Mouse (Mus musculus) mouse embryonic stem cell (cell line): ENCODE measurements at regions not wholly inside any gene's neighbourhood (a gene's known extent, or its start where the extent isn't known, plus 50 kb on each side); places are given as distances from the start of the nearest gene placed in this dataset.

Experiments
- in situ Hi-C, 2 experiments: fragments of 300-500 bp; cut with MboI; formaldehyde crosslinking; loops; 1 replicate in 1 of 2; 3 replicates in 1 of 2; pipeline ENCODE4 v1.14.3; 2019 to 2020; ENCODE audit warnings: low sequenced_read_pairs in 2 of 2, low pct_unique_long_range_greater_than_20kb in 1 of 2, mixed read lengths in 1 of 2; ENCODE audit not compliant: unreplicated experiment in 1 of 2

- in situ Hi-C loops, result no loop called here
Measured at GRCm38 (mm10) chr9:41273171-41273781, 111.8 kb upstream of the Ubash3b start.

GRCm38 (mm10) chr9:41272596-41272995, 111.1 kb upstream of the Ubash3b start:
- in situ Hi-C loops, result no loop called here

- in situ Hi-C loops, result no loop called here
Measured at GRCm38 (mm10) chr9:41268112-41268511, 106.6 kb upstream of the Ubash3b start.

DNA sequence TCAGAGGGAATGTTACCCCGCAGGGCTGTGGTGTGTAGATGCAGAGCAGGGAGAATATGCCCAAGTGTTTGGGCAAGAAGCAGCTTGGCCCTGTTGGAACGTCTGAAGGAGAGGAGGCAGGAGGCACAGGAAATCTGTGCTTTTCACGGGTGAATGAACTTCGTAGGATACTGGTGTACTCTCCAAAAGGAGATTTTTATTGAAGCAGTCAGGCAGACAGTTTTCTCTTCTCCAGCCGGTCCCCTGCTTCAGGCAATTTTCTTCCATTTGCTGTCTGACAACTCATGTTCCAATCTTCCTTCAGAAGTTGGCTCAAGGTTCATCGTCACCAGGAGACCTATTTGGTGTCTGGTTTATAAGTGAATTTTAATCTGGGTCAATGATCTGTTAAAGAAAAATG, 103.0 kb upstream of the Ubash3b start:
- in situ Hi-C loops, result no loop called here

- in situ Hi-C loops, result no loop called here
Measured at GRCm38 (mm10) chr9:41257244-41257643, 95.7 kb upstream of the Ubash3b start.

- in situ Hi-C loops, result loop anchor here (25.0 kb wide), 2 partner anchors 195 to 445 kb away; no protein-coding TSS in a partner anchor
Measured at GRCm38 (mm10) chr9:41242372-41242771, 80.9 kb upstream of the Ubash3b start.

- in situ Hi-C loops, result loop anchor here (25.0 kb wide), 2 partner anchors 198 to 448 kb away; no protein-coding TSS in a partner anchor
Measured at GRCm38 (mm10) chr9:41239097-41239451, 77.6 kb upstream of the Ubash3b start.

DNA sequence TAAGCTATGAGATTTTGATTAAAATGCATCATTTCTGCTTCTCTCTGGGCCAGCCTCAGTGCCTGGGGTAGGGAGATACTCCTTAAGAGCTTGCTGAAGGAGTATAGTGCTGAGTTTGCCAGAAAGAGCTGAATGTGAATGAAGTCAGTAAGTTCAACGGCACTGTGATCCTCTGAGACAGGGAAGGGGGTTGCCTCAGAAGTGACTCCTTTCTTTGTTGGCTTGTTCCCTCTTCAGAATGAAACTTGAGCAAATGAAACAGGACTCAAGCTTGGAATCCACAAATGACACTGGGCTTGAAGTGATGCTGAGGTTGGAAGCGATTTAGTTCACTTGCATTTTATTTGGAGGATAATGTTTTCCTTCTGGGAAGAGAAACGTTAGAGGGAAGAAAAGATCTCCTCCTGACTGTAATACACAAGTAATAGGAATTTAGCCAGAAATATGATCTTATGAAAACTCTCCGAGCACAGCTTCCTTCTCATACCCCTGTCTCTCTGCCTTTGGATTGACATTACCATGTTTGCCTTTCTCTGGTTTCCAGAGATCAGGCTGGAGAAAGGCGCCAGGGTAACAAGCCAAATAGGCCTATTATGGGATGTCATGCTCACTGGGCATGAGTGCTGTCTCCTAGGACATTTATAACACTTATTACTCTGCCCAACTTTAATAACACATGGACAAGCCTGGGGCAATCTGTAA, 77.0 kb upstream of the Ubash3b start:
- in situ Hi-C loops, result loop anchor here (25.0 kb wide), 2 partner anchors 199 to 449 kb away; no protein-coding TSS in a partner anchor

- in situ Hi-C loops, result loop anchor here (25.0 kb wide), 2 partner anchors 200 to 450 kb away; no protein-coding TSS in a partner anchor
Measured at GRCm38 (mm10) chr9:41237265-41237664, 75.8 kb upstream of the Ubash3b start.

GRCm38 (mm10) chr9:41229225-41229582, 67.7 kb upstream of the Ubash3b start:
- in situ Hi-C loops, result loop anchor here (5.0 to 25.0 kb wide), 3 partner anchors 208 to 718 kb away; no protein-coding TSS in a partner anchor

GRCm38 (mm10) chr9:41228425-41229224, 67.1 kb upstream of the Ubash3b start:
- in situ Hi-C loops, result loop anchor here (5.0 to 25.0 kb wide), 3 partner anchors 209 to 719 kb away; no protein-coding TSS in a partner anchor

GRCm38 (mm10) chr9:41223406-41223805, 61.9 kb upstream of the Ubash3b start:
- in situ Hi-C loops, result no loop called here

GRCm38 (mm10) chr9:41222346-41223015, 61.0 kb upstream of the Ubash3b start:
- in situ Hi-C loops, result no loop called here

DNA sequence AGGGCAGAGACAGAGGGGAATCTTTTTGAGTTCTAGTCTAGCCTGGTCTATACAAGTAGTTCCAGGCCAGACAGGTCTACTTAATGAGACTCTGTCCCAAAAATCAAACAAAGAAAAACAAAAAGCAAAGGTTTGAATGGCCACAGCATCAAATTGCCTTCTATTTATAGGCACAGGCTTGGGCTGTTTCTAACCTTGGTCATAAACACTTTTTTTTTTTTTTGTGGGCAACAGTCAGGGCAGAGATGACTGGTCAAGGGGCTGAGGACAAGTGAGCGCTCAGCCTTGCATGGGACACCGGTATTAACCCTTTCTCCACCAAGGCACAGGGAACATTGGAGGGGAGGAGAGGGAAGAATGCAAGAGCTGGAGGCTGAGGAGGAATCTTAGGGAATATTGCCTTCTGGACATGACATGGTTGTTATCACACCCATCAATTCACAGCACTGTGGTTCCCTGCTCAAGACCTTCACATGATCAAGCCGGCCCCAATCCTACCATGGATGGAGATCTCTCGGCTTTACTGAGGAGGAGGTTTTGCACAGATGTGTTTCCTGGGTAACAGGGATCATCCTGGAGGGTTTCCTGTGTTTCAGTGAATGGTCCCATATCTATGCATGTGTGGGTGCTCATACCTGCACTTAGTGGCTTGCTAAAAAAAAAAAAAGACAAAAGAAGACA, 59.8 kb upstream of the Ubash3b start:
- in situ Hi-C loops, result no loop called here

GRCm38 (mm10) chr9:41220105-41220669, 58.7 kb upstream of the Ubash3b start:
- in situ Hi-C loops, result no loop called here

- in situ Hi-C loops, result no loop called here
Measured at GRCm38 (mm10) chr9:41218702-41219101, 57.2 kb upstream of the Ubash3b start.

DNA sequence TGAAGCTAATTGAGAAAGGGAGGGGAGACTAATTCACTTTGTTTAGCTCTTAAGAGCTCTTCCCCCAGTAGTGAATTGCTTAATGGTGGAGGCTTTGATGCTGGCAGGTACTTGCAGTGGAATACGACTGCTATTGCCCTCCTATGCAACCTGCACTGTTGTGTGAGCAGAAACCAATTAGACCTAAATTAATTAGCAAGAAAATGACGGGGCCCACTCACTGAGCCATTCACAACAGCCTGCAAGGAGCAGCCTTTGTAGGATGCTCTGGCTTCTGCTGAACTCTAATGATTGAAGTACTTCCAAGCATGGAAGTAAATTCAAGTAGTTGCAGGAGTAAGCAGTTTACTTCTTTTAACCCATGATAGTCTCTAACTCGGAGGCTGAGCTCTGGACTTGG, 54.8 kb upstream of the Ubash3b start:
- in situ Hi-C loops, result no loop called here

DNA sequence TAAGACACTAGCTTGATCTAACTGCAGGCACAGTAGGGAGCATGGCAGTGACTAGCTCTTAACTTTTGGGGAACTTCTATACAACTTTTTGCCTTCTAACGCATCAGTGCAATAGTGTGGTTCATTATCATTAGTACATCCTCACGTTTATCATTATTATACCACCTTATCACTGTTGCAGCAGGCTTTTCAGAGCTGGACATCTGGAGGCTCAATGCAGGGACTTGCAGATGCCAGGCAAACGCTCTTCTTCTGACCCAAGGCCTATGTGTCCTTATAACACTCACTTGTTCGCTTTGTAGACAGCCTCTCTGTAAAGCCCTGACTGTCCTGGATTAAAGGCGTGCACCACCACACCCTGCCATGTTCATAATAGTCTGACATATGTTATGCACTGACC, 53.5 kb upstream of the Ubash3b start:
- in situ Hi-C loops, result no loop called here
